Mouse (Mus musculus) G1E (cell line): ENCODE results near the gene Sbf2.

Experiments
- CTCF ChIP-seq: IDR thresholded peaks from 2 replicates; pipeline ENCODE4 v1.5.1; 2012; ENCODE audit warnings: low read depth, low read length, inconsistent platforms, mixed read lengths
- GATA1 ChIP-seq: IDR thresholded peaks from 2 replicates; pipeline ENCODE4 v1.6.1; 2012; ENCODE audit warnings: borderline replicate concordance, low read length, inconsistent platforms, mixed read lengths

GRCm38 (mm10) chr7:110318971-110319519 is 295.7 kb downstream of the Sbf2 start:
- TF ChIP-seq CTCF, result no peak
- TF ChIP-seq GATA1, result no peak
